Mouse (Mus musculus) liver, postnatal 0 days (tissue): ENCODE results near the gene Drd5. TPM values are rescaled to one million over a fixed set of nuclear protein-coding genes. Genes with fewer than 3 reads are reported as not detected.

Experiments used
- ATAC-seq: fragments of 200-750 bp; cut with Nextera tagmentation; 2 replicates; pipeline ENCODE4 v1.8.0; 2017; ENCODE audit warnings: mild to moderate bottlenecking, moderate library complexity
- DNase-seq: peaks from one replicate; pipeline ENCODE4 v3.0.0-alpha.2; 2016
- H3K27ac ChIP-seq: fragments of 300-500 bp; sonication (generic); 2 replicates; pipeline ENCODE4 v1.5.1; 2014; ENCODE audit warnings: antibody characterized with exemption, moderate library complexity, mild to moderate bottlenecking, low read depth
- H3K27me3 ChIP-seq: fragments of 300-500 bp; sonication (generic); 2 replicates; pipeline ENCODE4 v1.6.1; 2014; ENCODE audit warnings: low read length, control low read depth, mixed read lengths; ENCODE audit not compliant: insufficient read depth
- H3K36me3 ChIP-seq: fragments of 300-500 bp; sonication (generic); replicated peaks from 2 replicates; pipeline ENCODE4 v1.6.1; 2014; ENCODE audit warnings: mild to moderate bottlenecking, control low read depth, low read length, moderate library complexity, mixed read lengths; ENCODE audit not compliant: insufficient read depth
- H3K4me1 ChIP-seq: fragments of 300-500 bp; sonication (generic); 2 replicates; pipeline ENCODE4 v1.6.1; 2014; ENCODE audit warnings: antibody characterized with exemption, mild to moderate bottlenecking, control low read depth; ENCODE audit not compliant: insufficient read depth
- H3K4me2 ChIP-seq: fragments of 300-500 bp; sonication (generic); 2 replicates; pipeline ENCODE4 v1.6.1; 2014; ENCODE audit warnings: low read depth, mild to moderate bottlenecking, low read length, moderate library complexity, mixed read lengths
- H3K4me3 ChIP-seq: fragments of 300-500 bp; sonication (generic); 2 replicates; pipeline ENCODE4 v1.5.1; 2014; ENCODE audit warnings: low read depth, low read length
- H3K9ac ChIP-seq: fragments of 300-500 bp; sonication (generic); replicated peaks from 2 replicates; pipeline ENCODE4 v1.6.1; 2014; ENCODE audit warnings: mild to moderate bottlenecking, moderate library complexity
- H3K9me3 ChIP-seq: fragments of 300-500 bp; sonication (generic); 2 replicates; pipeline ENCODE4 v1.6.1; 2016; ENCODE audit warnings: mild to moderate bottlenecking, control low read depth, low read length, mixed read lengths
- CTCF ChIP-seq: sonication (generic); IDR thresholded peaks from 2 replicates; pipeline ENCODE4 v1.5.1; 2016; ENCODE audit warnings: antibody characterized with exemption, low read depth
- EP300 ChIP-seq: IDR thresholded peaks from 2 replicates; pipeline ENCODE4 v1.6.1; 2016; ENCODE audit warnings: antibody characterized with exemption, low read depth, mild to moderate bottlenecking
- WGBS: fragments of 180-500 bp; shearing (Covaris S2); extraction: QIAGEN DNeasy Blood & Tissue Kit; methylation state at CpG from one replicate; pipeline ENCODE4 v1.1.7; 2014; ENCODE audit not compliant: insufficient replicate concordance; 5-methylcytosine and 5-hydroxymethylcytosine counted together
- polyA plus RNA-seq: library from polyadenylated mRNA; unstranded; fragments of >200 nt; fragmentation: Nextera tagmentation; extraction: Ambion mirVana; gene quantifications from 2 replicates; pipeline ENCODE4 v1.2.1, GENCODE M21; 2015

Gene Drd5
- polyA plus RNA-seq, 1 experiment from 2014 or later, result not detected

- WGBS, result 22% methylated on average over 12 of the region's 12 CpGs
- H3K27me3 ChIP-seq, result peaks cover 45% of the 10 kb centered on the region
- H3K27ac ChIP-seq, result no peak overlapping the region
- H3K9me3 ChIP-seq, result no peaks in the 10 kb centered on the region
- no peaks in the 10 kb centered on the region for H3K4me1 ChIP-seq
- H3K9ac ChIP-seq, result no peak overlapping the region
- no peak overlapping the region for H3K4me2 ChIP-seq
- H3K36me3 ChIP-seq, result no peaks in the 10 kb centered on the region
- no peak overlapping the region for H3K4me3 ChIP-seq
- TF ChIP-seq CTCF (no peak), EP300 (no peak)
- DNase-seq (no peak), ATAC-seq (no peak)
These were observed 41.1 kb upstream of the Drd5 start for GRCm38 (mm10) chr5:38277936-38278600.

GRCm38 (mm10) chr5:38280075-38280474 is 39.1 kb upstream of the Drd5 start:
- no peak overlapping the region for H3K9ac ChIP-seq
- H3K4me3 ChIP-seq, result no peak overlapping the region
- peaks cover 40% of the 10 kb centered on the region for H3K27me3 ChIP-seq
- no peak overlapping the region for H3K27ac ChIP-seq
- 17% methylated on average over 1 of the region's 1 CpGs for WGBS
- no peaks in the 10 kb centered on the region for H3K4me1 ChIP-seq
- no peak for ATAC-seq
- TF ChIP-seq EP300, result no peak
- no peak for TF ChIP-seq CTCF
- no peaks in the 10 kb centered on the region for H3K9me3 ChIP-seq
- no peaks in the 10 kb centered on the region for H3K36me3 ChIP-seq
- H3K4me2 ChIP-seq, result no peak overlapping the region
- no peak for DNase-seq

DNA sequence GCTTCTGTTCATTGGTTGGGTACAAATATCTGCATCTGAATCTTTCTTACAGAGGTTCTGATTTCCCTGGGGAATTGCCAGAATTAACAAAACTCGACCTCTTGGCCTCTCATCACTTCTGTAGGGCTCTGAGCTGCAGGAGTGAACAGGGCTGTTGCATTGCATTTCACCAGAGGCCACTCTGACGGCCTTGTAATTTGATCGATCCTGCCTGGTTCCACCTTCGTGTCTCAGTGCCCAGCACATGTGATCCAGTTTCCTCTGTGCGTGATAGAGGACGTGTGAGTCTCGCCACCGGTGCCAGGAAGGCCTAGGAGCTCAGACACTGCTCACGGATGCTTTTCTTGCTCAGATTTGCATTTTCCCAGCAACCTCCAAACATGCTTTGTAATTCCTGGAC is 33.4 kb upstream of the Drd5 start:
- no peak for TF ChIP-seq EP300
- no peak for TF ChIP-seq CTCF
- H3K9ac ChIP-seq, result no peak overlapping the region
- no peak for DNase-seq
- no peaks in the 10 kb centered on the region for H3K9me3 ChIP-seq
- no peaks in the 10 kb centered on the region for H3K4me1 ChIP-seq
- H3K4me3 ChIP-seq, result no peak overlapping the region
- H3K36me3 ChIP-seq, result no peaks in the 10 kb centered on the region
- 64% methylated on average over 9 of the region's 9 CpGs for WGBS
- no peak for ATAC-seq
- H3K27ac ChIP-seq, result no peak overlapping the region
- no peak overlapping the region for H3K4me2 ChIP-seq
- no peaks in the 10 kb centered on the region for H3K27me3 ChIP-seq

DNA sequence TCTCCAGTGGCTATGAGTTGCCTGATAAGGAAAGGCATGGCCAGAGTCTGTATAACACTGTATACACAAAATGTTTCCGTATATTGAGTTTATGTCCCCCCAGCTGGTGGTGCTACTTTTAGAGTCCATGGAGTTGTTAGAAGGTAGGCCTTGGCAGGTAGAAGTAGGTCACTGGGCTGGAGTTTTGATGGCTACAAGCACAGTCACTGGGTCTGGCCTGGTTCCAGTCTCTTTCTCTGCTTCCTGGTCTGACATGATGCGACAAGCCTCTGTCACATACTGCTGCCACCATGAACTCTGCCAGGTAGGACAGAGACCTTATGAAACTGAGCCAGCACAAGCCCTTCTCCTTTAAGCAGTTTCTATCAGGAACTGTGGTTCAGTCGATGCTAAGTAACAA is 30.7 kb upstream of the Drd5 start:
- Histone ChIP-seq H3K27me3 (no peaks in the 10 kb centered on the region), H3K9me3 (no peaks in the 10 kb centered on the region), H3K4me2 (no peak overlapping the region), H3K4me1 (no peaks in the 10 kb centered on the region), H3K4me3 (no peak overlapping the region), H3K36me3 (no peaks in the 10 kb centered on the region), H3K9ac (no peak overlapping the region), H3K27ac (no peak overlapping the region)
- DNase-seq, result no peak
- no peak for ATAC-seq
- TF ChIP-seq EP300, result no peak
- TF ChIP-seq CTCF, result no peak
- WGBS, result 83% methylated on average over 3 of the region's 3 CpGs

GRCm38 (mm10) chr5:38301761-38302411 is 17.3 kb upstream of the Drd5 start:
- Histone ChIP-seq H3K9ac (no peak overlapping the region), H3K4me1 (no peaks in the 10 kb centered on the region), H3K36me3 (no peaks in the 10 kb centered on the region), H3K4me2 (no peak overlapping the region), H3K27me3 (no peaks in the 10 kb centered on the region), H3K4me3 (no peak overlapping the region), H3K27ac (no peak overlapping the region), H3K9me3 (no peaks in the 10 kb centered on the region)
- WGBS, result 80% methylated on average over 12 of the region's 12 CpGs
- DNase-seq, result no peak
- TF ChIP-seq EP300 (no peak), CTCF (no peak)
- ATAC-seq, result no peak

DNA sequence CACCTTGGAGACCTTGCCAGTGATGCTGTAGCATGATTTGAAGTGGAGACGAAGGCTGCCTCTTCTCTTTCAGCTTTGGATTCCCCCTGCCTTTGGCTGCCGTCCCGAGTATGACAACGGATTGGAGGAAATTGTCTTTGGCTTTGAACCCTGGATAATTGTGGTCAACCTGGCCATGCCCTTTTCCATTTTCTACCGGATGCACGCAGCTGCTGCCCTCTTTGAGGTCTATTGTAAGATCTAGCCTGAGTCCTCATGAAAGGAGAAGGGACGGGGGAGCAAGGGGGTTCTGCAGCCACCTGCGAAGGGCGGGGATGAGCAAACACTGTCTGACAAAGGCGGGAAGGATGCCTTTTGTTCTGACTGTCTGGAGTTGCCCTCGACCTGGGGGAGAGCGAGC is 16.5 kb upstream of the Drd5 start:
- TF ChIP-seq EP300, result no peak
- no peak for TF ChIP-seq CTCF
- no peaks in the 10 kb centered on the region for H3K27me3 ChIP-seq
- no peak for ATAC-seq
- no peak overlapping the region for H3K27ac ChIP-seq
- no peak overlapping the region for H3K9ac ChIP-seq
- no peaks in the 10 kb centered on the region for H3K9me3 ChIP-seq
- no peaks in the 10 kb centered on the region for H3K36me3 ChIP-seq
- H3K4me3 ChIP-seq, result no peak overlapping the region
- no peak overlapping the region for H3K4me2 ChIP-seq
- no peaks in the 10 kb centered on the region; the same call in 1 of the 2 replicates for H3K4me1 ChIP-seq
- no peak for DNase-seq
- 48% methylated on average over 12 of the region's 12 CpGs for WGBS
